Mouse (Mus musculus) kidney, embryonic 16.5 days (tissue): ENCODE measurements around the gene 9830107B12Rik. TPM values are rescaled to one million over a fixed set of nuclear protein-coding genes. Genes with fewer than 3 reads are reported as not detected.
"Not testable (repeated sequence)": the region's sequence is repeated elsewhere in the genome, so short reads cannot be mapped to it uniquely, and the experiment has no call there.

ENCODE experiments used
- ATAC-seq: fragments of 200-750 bp; cut with Nextera tagmentation; 2 replicates; pipeline ENCODE4 v1.8.0; 2017; ENCODE audit warnings: moderate TSS enrichment; ENCODE audit not compliant: low FRiP score, low TSS enrichment
- H3K27ac ChIP-seq: fragments of 300-500 bp; sonication (generic); 2 replicates; pipeline ENCODE4 v1.5.1; 2014; ENCODE audit warnings: low read length
- H3K27me3 ChIP-seq: fragments of 300-500 bp; sonication (generic); 2 replicates; pipeline ENCODE4 v1.6.1; 2014; ENCODE audit warnings: low read length, control low read depth, mixed read lengths; ENCODE audit not compliant: insufficient read depth
- H3K36me3 ChIP-seq: fragments of 300-500 bp; sonication (generic); 2 replicates; pipeline ENCODE4 v1.6.1; 2014; ENCODE audit warnings: low read length, control low read depth, mixed read lengths; ENCODE audit not compliant: insufficient read depth
- H3K4me1 ChIP-seq: fragments of 300-500 bp; sonication (generic); 2 replicates; pipeline ENCODE4 v1.6.1; 2014; ENCODE audit warnings: low read length, control low read depth, mixed read lengths; ENCODE audit not compliant: insufficient read depth
- H3K4me2 ChIP-seq: fragments of 300-500 bp; sonication (generic); replicated peaks from 2 replicates; pipeline ENCODE4 v1.6.1; 2014; ENCODE audit warnings: low read depth, low read length
- H3K4me3 ChIP-seq: fragments of 300-500 bp; sonication (generic); 2 replicates; pipeline ENCODE4 v1.5.1; 2014; ENCODE audit warnings: mild to moderate bottlenecking, low read length
- H3K9ac ChIP-seq: fragments of 300-500 bp; sonication (generic); replicated peaks from 2 replicates; pipeline ENCODE4 v1.6.1; 2014; ENCODE audit warnings: low read length
- H3K9me3 ChIP-seq: fragments of 300-500 bp; sonication (generic); 2 replicates; pipeline ENCODE4 v1.6.1; 2016; ENCODE audit warnings: low read length, control low read depth
- WGBS: fragments of 180-500 bp; shearing (Covaris S2); extraction: QIAGEN DNeasy Blood & Tissue Kit; methylation state at CpG from one replicate; pipeline ENCODE4 v1.1.7; 2014; 5-methylcytosine and 5-hydroxymethylcytosine counted together
- polyA plus RNA-seq: library from polyadenylated mRNA; unstranded; fragments of >200 nt; fragmentation: Nextera tagmentation; extraction: Ambion mirVana; gene quantifications from 2 replicates; pipeline ENCODE4 v1.2.1, GENCODE M21; 2015

Gene 9830107B12Rik
- polyA plus RNA-seq = not detected in 2 replicates

DNA sequence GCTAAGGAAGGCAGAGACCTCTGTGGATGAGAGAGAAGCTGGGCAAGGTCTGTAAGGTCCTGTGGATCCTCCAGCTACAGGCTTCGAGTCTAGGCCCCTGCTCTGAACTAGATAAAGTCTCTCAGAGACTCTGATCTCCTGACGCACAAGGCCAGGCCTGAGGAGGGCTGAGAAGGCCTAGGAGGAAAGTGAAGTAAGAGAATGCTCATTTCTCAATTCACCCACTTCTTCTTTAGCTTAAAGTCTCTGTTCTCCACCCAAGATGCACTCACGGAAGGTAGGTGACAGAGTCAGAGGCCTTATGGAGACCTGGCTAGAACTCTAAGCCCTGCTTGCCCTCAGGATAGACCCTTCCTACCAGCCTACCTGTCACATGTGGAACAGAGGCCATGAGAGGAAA lies at the start of gene 9830107B12Rik:
Gene 9830107B12Rik (minus strand): TSS at position 149 of the 400 bp plus-strand sequence.
- ATAC-seq = no peak
- Histone ChIP-seq H3K27ac (no peak within 1 kb of the TSS), H3K9ac (no peak within 1 kb of the TSS), H3K9me3 (0 out of 2 replicates have a peak, but pooled peaks cover 3% of the 10 kb centered on the region), H3K4me2 (no peak within 1 kb of the TSS), H3K27me3 (no peaks in the 10 kb centered on the region), H3K36me3 (no peaks in the 10 kb centered on the region), H3K4me3 (no peak within 1 kb of the TSS), H3K4me1 (no peaks in the 10 kb centered on the region)
- WGBS = 82% methylated on average over 3 of the region's 3 CpGs

- H3K4me3 ChIP-seq = no peak overlapping the region
- no peaks in the 10 kb centered on the region for H3K4me1 ChIP-seq
- no peaks in the 10 kb centered on the region for H3K27me3 ChIP-seq
- no peak for ATAC-seq
- no peaks in the 10 kb centered on the region for H3K9me3 ChIP-seq
- H3K27ac ChIP-seq = no peak overlapping the region
- no peak overlapping the region for H3K9ac ChIP-seq
- 74% methylated on average over 2 of the region's 2 CpGs for WGBS
- no peak overlapping the region for H3K4me2 ChIP-seq
- H3K36me3 ChIP-seq = no peaks in the 10 kb centered on the region
Observed at GRCm38 (mm10) chr17:48192366-48192765, 46.3 kb upstream of the 9830107B12Rik start.

GRCm38 (mm10) chr17:48185252-48185651 lies 39.2 kb upstream of the 9830107B12Rik start:
- Histone ChIP-seq H3K9me3 (no peaks in the 10 kb centered on the region), H3K27me3 (no peaks in the 10 kb centered on the region), H3K4me2 (no peak overlapping the region), H3K4me1 (no peaks in the 10 kb centered on the region), H3K36me3 (no peaks in the 10 kb centered on the region), H3K27ac (no peak overlapping the region), H3K9ac (no peak overlapping the region), H3K4me3 (no peak overlapping the region)
- ATAC-seq = no peak
- WGBS = 69% methylated on average over 5 of the region's 5 CpGs

GRCm38 (mm10) chr17:48167103-48167502 lies 21.0 kb upstream of the 9830107B12Rik start, which contains the start of gene A530064D06Rik:
A530064D06Rik (minus strand) TSS chr17:48167275.
- H3K36me3 ChIP-seq, H3K9me3 ChIP-seq, H3K4me2 ChIP-seq, ATAC-seq, H3K27me3 ChIP-seq, H3K9ac ChIP-seq, H3K27ac ChIP-seq, H3K4me1 ChIP-seq, H3K4me3 ChIP-seq: not testable (repeated sequence)
- 72% methylated on average over 2 of the region's 2 CpGs for WGBS

- WGBS = 48% methylated on average over 1 of the region's 1 CpGs
- no peak overlapping the region for H3K9ac ChIP-seq
- no peaks in the 10 kb centered on the region for H3K36me3 ChIP-seq
- H3K4me1 ChIP-seq = no peaks in the 10 kb centered on the region
- no peak for ATAC-seq
- no peak overlapping the region for H3K4me2 ChIP-seq
- no peaks in the 10 kb centered on the region for H3K27me3 ChIP-seq
- no peak overlapping the region for H3K27ac ChIP-seq
- peaks cover 12% of the 10 kb centered on the region for H3K9me3 ChIP-seq
- no peak overlapping the region for H3K4me3 ChIP-seq
Observed at GRCm38 (mm10) chr17:48157382-48158076, 11.5 kb upstream of the 9830107B12Rik start.

DNA sequence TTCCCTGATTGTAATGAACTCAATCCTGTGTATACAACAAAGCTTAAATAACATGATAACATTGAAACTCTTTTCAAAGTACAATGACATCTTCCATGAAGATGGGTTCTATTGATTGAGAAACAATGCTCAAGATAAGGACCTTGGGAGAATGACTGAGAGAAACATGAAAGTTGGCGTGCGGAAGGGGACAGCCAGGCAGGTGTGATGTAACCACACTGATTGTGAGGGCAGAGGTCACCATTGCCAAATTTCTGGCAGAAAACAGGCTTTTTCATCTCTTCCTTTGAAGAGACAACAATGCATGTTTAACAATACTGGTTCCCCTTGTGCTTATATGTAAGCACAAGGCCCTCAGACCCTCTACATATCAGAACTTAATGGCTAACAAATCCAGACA lies 13.3 kb downstream of the 9830107B12Rik start:
- Histone ChIP-seq H3K27ac (no peak overlapping the region), H3K27me3 (no peaks in the 10 kb centered on the region), H3K9ac (no peak overlapping the region), H3K4me1 (no peaks in the 10 kb centered on the region), H3K36me3 (no peaks in the 10 kb centered on the region), H3K4me3 (no peak overlapping the region), H3K4me2 (no peak overlapping the region), H3K9me3 (no peaks in the 10 kb centered on the region)
- no peak for ATAC-seq
- 91% methylated on average over 2 of the region's 2 CpGs for WGBS

DNA sequence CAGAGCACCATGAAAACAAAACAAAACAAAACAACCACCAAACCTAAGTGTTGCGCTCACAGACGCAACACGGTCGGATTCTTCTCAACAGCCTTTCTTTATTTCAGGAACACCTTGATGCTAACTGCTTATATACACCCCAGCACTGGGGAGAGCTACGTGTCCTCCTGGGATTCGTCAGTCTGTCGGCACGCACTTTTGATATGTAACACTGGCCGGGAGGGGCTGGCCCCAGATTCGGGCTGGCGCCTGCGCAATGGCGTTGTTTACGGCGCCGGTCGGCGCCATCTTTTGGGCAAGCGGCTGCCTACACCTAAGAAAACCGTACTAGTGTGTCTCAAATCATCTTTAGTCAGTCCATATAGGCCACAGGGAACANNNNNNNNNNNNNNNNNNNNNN lies 25.6 kb downstream of the 9830107B12Rik start:
- H3K4me3 ChIP-seq = no peak overlapping the region
- H3K4me1 ChIP-seq = no peaks in the 10 kb centered on the region
- no peak overlapping the region for H3K9ac ChIP-seq
- WGBS = 94% methylated on average over 20 of the region's 20 CpGs
- no peak overlapping the region for H3K4me2 ChIP-seq
- H3K27me3 ChIP-seq = no peaks in the 10 kb centered on the region
- 0 out of 2 replicates have a peak, but pooled peaks cover 4% of the 10 kb centered on the region for H3K9me3 ChIP-seq
- ATAC-seq = no peak
- H3K27ac ChIP-seq = no peak overlapping the region
- H3K36me3 ChIP-seq = no peaks in the 10 kb centered on the region

GRCm38 (mm10) chr17:48119656-48120055 lies 26.4 kb downstream of the 9830107B12Rik start:
- H3K36me3 ChIP-seq = no peaks in the 10 kb centered on the region
- H3K9ac ChIP-seq = no peak overlapping the region
- H3K27me3 ChIP-seq = no peaks in the 10 kb centered on the region
- no peak overlapping the region for H3K4me2 ChIP-seq
- no peaks in the 10 kb centered on the region for H3K4me1 ChIP-seq
- no peak overlapping the region for H3K4me3 ChIP-seq
- peak; percentile 46; the same call in 1 of the 2 replicates for ATAC-seq
- H3K27ac ChIP-seq = no peak overlapping the region
- 0 out of 2 replicates have a peak, but pooled peaks cover 4% of the 10 kb centered on the region for H3K9me3 ChIP-seq
- WGBS = 27% methylated on average over 3 of the region's 3 CpGs

- no peaks in the 10 kb centered on the region for H3K4me1 ChIP-seq
- H3K4me3 ChIP-seq = no peak overlapping the region
- peaks cover 9% of the 10 kb centered on the region; the same call in 1 of the 2 replicates for H3K9me3 ChIP-seq
- no peak overlapping the region for H3K27ac ChIP-seq
- H3K4me2 ChIP-seq = no peak overlapping the region
- no peaks in the 10 kb centered on the region for H3K27me3 ChIP-seq
- WGBS = 59% methylated on average over 1 of the region's 1 CpGs
- no peak for ATAC-seq
- no peak overlapping the region for H3K9ac ChIP-seq
- no peaks in the 10 kb centered on the region for H3K36me3 ChIP-seq
Observed at GRCm38 (mm10) chr17:48118570-48118969, 27.5 kb downstream of the 9830107B12Rik start.

GRCm38 (mm10) chr17:48110547-48111287 lies 35.4 kb downstream of the 9830107B12Rik start:
- no peak overlapping the region for H3K4me3 ChIP-seq
- no peak overlapping the region for H3K27ac ChIP-seq
- H3K27me3 ChIP-seq = no peaks in the 10 kb centered on the region
- no peaks in the 10 kb centered on the region for H3K36me3 ChIP-seq
- H3K4me1 ChIP-seq = no peaks in the 10 kb centered on the region
- H3K9me3 ChIP-seq = peaks cover 4% of the 10 kb centered on the region; the same call in 1 of the 2 replicates
- WGBS = 50% methylated on average over 8 of the region's 8 CpGs
- H3K9ac ChIP-seq = no peak overlapping the region
- no peak overlapping the region for H3K4me2 ChIP-seq
- no peak for ATAC-seq
